ENCODE assay signal across 9 mouse cellular contexts in the genomic region with DNA sequence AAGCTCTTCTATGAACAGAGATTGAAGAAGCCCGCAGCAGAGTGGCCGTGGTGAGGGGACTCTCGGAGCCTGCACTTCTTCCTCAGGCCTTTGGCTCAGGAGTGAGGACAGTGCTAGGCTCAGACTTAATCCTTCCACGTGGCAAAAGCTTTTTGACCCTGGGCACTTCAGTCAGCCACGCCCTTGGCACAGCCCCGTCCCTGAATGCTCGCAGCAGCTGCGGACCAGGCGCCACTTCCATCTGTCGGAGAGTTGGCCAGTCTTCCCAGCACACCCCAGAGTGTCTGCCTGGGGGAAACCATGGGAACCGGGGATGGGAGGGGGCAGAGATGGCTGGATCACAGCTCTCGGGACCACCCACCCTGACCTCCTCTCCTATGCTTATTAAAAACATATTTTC. TPM values are rescaled to one million over a fixed set of nuclear protein-coding genes. Genes with fewer than 3 reads are reported as not detected.
DNase-seq lines count a peak whose midpoint lies in the region; ATAC-seq lines count a peak whose summit lies in the region.
"Had no signal": no experiment of that assay in that cellular context is flagged by ENCODE, and none has a peak within 500 bp of the region (broad histone marks: within the 10 kb centered on the region; RNA-seq: fewer than 3 reads in every experiment).

No protein-coding gene starts in this region.

- H3K27me3 ChIP-seq in heart, embryonic 15.5 days: no peaks in the 10 kb centered on the region
- no peaks in the 10 kb centered on the region for H3K27me3 ChIP-seq in embryonic facial prominence, embryonic 11.5 days (ENCODE audit: control insufficient read depth, insufficient read depth, low read length)
- no peaks in the 10 kb centered on the region for H3K27me3 ChIP-seq in neural tube, embryonic 15.5 days (replicated peaks)
- no peaks in the 10 kb centered on the region for H3K27me3 ChIP-seq in kidney, embryonic 14.5 days (ENCODE audit: control insufficient read depth, insufficient read depth, low read length)
- H3K27me3 ChIP-seq: limb, embryonic 12.5 days had no signal

- H3K27ac ChIP-seq in heart, embryonic 15.5 days: no peak overlapping the region
- H3K27ac ChIP-seq in embryonic facial prominence, embryonic 11.5 days (replicated peaks; ENCODE audit: low read depth, low read length): no peak overlapping the region
- H3K27ac ChIP-seq in neural tube, embryonic 15.5 days (replicated peaks): no peak overlapping the region
- H3K27ac ChIP-seq in kidney, embryonic 14.5 days (ENCODE audit: low read depth, low read length): no peak overlapping the region

- H3K4me2 ChIP-seq in heart, embryonic 15.5 days: no peak overlapping the region
- H3K4me2 ChIP-seq in embryonic facial prominence, embryonic 11.5 days (ENCODE audit: low read depth, low read length): no peak overlapping the region
- no peak overlapping the region for H3K4me2 ChIP-seq in neural tube, embryonic 15.5 days
- no peak overlapping the region for H3K4me2 ChIP-seq in kidney, embryonic 14.5 days (replicated peaks; ENCODE audit: low read depth, low read length)
- H3K4me2 ChIP-seq: limb, embryonic 12.5 days had no signal

- H3K9me3 ChIP-seq in heart, embryonic 15.5 days (replicated peaks): no peaks in the 10 kb centered on the region
- H3K9me3 ChIP-seq in embryonic facial prominence, embryonic 11.5 days (replicated peaks; ENCODE audit: control insufficient read depth, low read length): no peaks in the 10 kb centered on the region
- H3K9me3 ChIP-seq in neural tube, embryonic 15.5 days (replicated peaks): no peaks in the 10 kb centered on the region
- H3K9me3 ChIP-seq in kidney, embryonic 14.5 days (ENCODE audit: control insufficient read depth, low read length): no peaks in the 10 kb centered on the region
- H3K9me3 ChIP-seq: limb, embryonic 12.5 days had no signal

- intact Hi-C loops in heart, postnatal 36 days (cut with DNase I): no loop called here

- H3K9ac ChIP-seq in heart, embryonic 15.5 days: 0 out of 2 replicates have a peak overlapping the region, but pooled peaks have one; percentile 14
- no peak overlapping the region for H3K9ac ChIP-seq in embryonic facial prominence, embryonic 11.5 days (replicated peaks; ENCODE audit: low read length)
- H3K9ac ChIP-seq in neural tube, embryonic 15.5 days (replicated peaks): no peak overlapping the region
- no peak overlapping the region for H3K9ac ChIP-seq in kidney, embryonic 14.5 days (ENCODE audit: low read depth, low read length)
- H3K9ac ChIP-seq: limb, embryonic 12.5 days had no signal

- H3K4me1 ChIP-seq in heart, embryonic 15.5 days (replicated peaks): peaks cover 37% of the 10 kb centered on the region
- H3K4me1 ChIP-seq in embryonic facial prominence, embryonic 11.5 days (ENCODE audit: control insufficient read depth, insufficient read depth, low read length): peaks cover 5% of the 10 kb centered on the region
- peaks cover 16% of the 10 kb centered on the region; the same call in 1 of the 2 replicates for H3K4me1 ChIP-seq in neural tube, embryonic 15.5 days
- H3K4me1 ChIP-seq in kidney, embryonic 14.5 days (ENCODE audit: control insufficient read depth, insufficient read depth, low read length): peaks cover 17% of the 10 kb centered on the region

- DNase-seq in heart, adult 9 months (ENCODE audit: low spot score in 2 of 2): no peak
- DNase-seq in embryonic facial prominence, embryonic 11.5 days (ENCODE audit: low spot score): peak; percentile 70
- DNase-seq in heart, postnatal 36 days: peak; percentile 6 to 9
- DNase-seq in lung, postnatal 14 days: peak; percentile 28
- DNase-seq in frontal cortex, postnatal 36 days (ENCODE audit: low spot score in 2 of 2): no peak

- WGBS in heart, embryonic 15.5 days: 41% methylated on average over 12 of the region's 12 CpGs
- WGBS in embryonic facial prominence, embryonic 11.5 days: 28% methylated on average over 12 of the region's 12 CpGs
- WGBS in neural tube, embryonic 15.5 days: 47% methylated on average over 12 of the region's 12 CpGs
- WGBS in kidney, embryonic 14.5 days: 71% methylated on average over 12 of the region's 12 CpGs

- H3K4me3 ChIP-seq in heart, embryonic 15.5 days: no peak overlapping the region
- H3K4me3 ChIP-seq in embryonic facial prominence, embryonic 11.5 days (ENCODE audit: low read depth, low read length): no peak overlapping the region
- H3K4me3 ChIP-seq in neural tube, embryonic 15.5 days (replicated peaks): no peak overlapping the region
- H3K4me3 ChIP-seq in kidney, embryonic 14.5 days (ENCODE audit: low read length): no peak overlapping the region
- H3K4me3 ChIP-seq: limb, embryonic 12.5 days had no signal

- H3K36me3 ChIP-seq in heart, embryonic 15.5 days: no peaks in the 10 kb centered on the region
- H3K36me3 ChIP-seq in embryonic facial prominence, embryonic 11.5 days (replicated peaks; ENCODE audit: control insufficient read depth, insufficient read depth, low read depth, low read length): no peaks in the 10 kb centered on the region
- no peaks in the 10 kb centered on the region for H3K36me3 ChIP-seq in neural tube, embryonic 15.5 days
- H3K36me3 ChIP-seq in kidney, embryonic 14.5 days (ENCODE audit: control insufficient read depth, insufficient read depth, low read length): no peaks in the 10 kb centered on the region
- H3K36me3 ChIP-seq: limb, embryonic 12.5 days had no signal

- ATAC-seq in heart, embryonic 15.5 days (replicated peaks; ENCODE audit: insufficient number of reproducible peaks, insufficient read depth, low FRiP score, low read depth): peak; percentile 52
- peak; percentile 47; the same call in 1 of the 2 replicates for ATAC-seq in embryonic facial prominence, embryonic 11.5 days (replicated peaks; ENCODE audit: insufficient number of reproducible peaks, low FRiP score, low TSS enrichment, low read depth)
- ATAC-seq in neural tube, embryonic 15.5 days (ENCODE audit: low FRiP score): no peak
- ATAC-seq in kidney, embryonic 14.5 days (ENCODE audit: low FRiP score, low TSS enrichment): no peak

RNA-seq across cellular contexts. Expression of a gene that starts 26.6 kb away (rescaled TPM):
- polyA plus RNA-seq in heart, embryonic 15.5 days (2015; fragmentation: Nextera tagmentation; extraction: Ambion mirVana): 0.45 and 0.57 TPM in 2 replicates
- 1.0 and 1.3 TPM in 2 replicates for polyA plus RNA-seq in embryonic facial prominence, embryonic 11.5 days (2014; fragmentation: Nextera tagmentation; extraction: Ambion mirVana)
- total RNA-seq in heart, postnatal 36 days (2021): not detected
- 0.19 and 0.27 TPM in 2 replicates for polyA plus RNA-seq in neural tube, embryonic 15.5 days (2015; fragmentation: Nextera tagmentation; extraction: Ambion mirVana)
- polyA plus RNA-seq in kidney, embryonic 14.5 days (2014; fragmentation: Nextera tagmentation; extraction: Ambion mirVana): 0.40 and 1.4 TPM in 2 replicates

RNA-seq across cellular contexts. Expression of a gene that starts 32.7 kb away (rescaled TPM):
- 15.1 and 20.4 TPM in 2 replicates for polyA plus RNA-seq in heart, embryonic 15.5 days (2015; fragmentation: Nextera tagmentation; extraction: Ambion mirVana)
- 53.3 and 57.0 TPM in 2 replicates for polyA plus RNA-seq in embryonic facial prominence, embryonic 11.5 days (2014; fragmentation: Nextera tagmentation; extraction: Ambion mirVana)
- total RNA-seq in heart, postnatal 36 days (2021): 1 to 10 TPM; 3.1 to 5.4 TPM
- polyA plus RNA-seq in neural tube, embryonic 15.5 days (2015; fragmentation: Nextera tagmentation; extraction: Ambion mirVana): 8.0 and 10.8 TPM in 2 replicates
- polyA plus RNA-seq in kidney, embryonic 14.5 days (2014; fragmentation: Nextera tagmentation; extraction: Ambion mirVana): 41.7 and 49.7 TPM in 2 replicates

RNA-seq across cellular contexts. Expression of a gene that starts 57.6 kb away (rescaled TPM):
- polyA plus RNA-seq in heart, embryonic 15.5 days (2015; fragmentation: Nextera tagmentation; extraction: Ambion mirVana): 9.7 and 13.7 TPM in 2 replicates
- 10.5 and 10.6 TPM in 2 replicates for polyA plus RNA-seq in embryonic facial prominence, embryonic 11.5 days (2014; fragmentation: Nextera tagmentation; extraction: Ambion mirVana)
- total RNA-seq in heart, postnatal 36 days (2021): 1 to 10 TPM; 1.4 to 1.5 TPM
- 6.6 and 7.1 TPM in 2 replicates for polyA plus RNA-seq in neural tube, embryonic 15.5 days (2015; fragmentation: Nextera tagmentation; extraction: Ambion mirVana)
- polyA plus RNA-seq in kidney, embryonic 14.5 days (2014; fragmentation: Nextera tagmentation; extraction: Ambion mirVana): 5.7 and 8.3 TPM in 2 replicates

Comparison
In these comparisons a context has a peak if more than half of its experiments do, and no peak if none do; other contexts are left out.
1. DNase-seq: peak in embryonic facial prominence, embryonic 11.5 days (single experiment), heart, postnatal 36 days (2 of 2) and lung, postnatal 14 days (single experiment); none in heart, adult 9 months (0 of 2) and frontal cortex, postnatal 36 days (0 of 2).
2. ATAC-seq: peak in heart, embryonic 15.5 days (single experiment) and embryonic facial prominence, embryonic 11.5 days (single experiment); none in neural tube, embryonic 15.5 days (single experiment) and kidney, embryonic 14.5 days (single experiment).